Mouse (Mus musculus) limb, embryonic 13.5 days (tissue): Measurements from ENCODE around the gene Cys1. TPM values are rescaled to one million over a fixed set of nuclear protein-coding genes. Genes with fewer than 3 reads are reported as not detected.

ENCODE experiments used
- ATAC-seq: fragments of 200-750 bp; cut with Nextera tagmentation; 2 replicates; pipeline ENCODE4 v1.8.0; 2017; ENCODE audit warnings: low read depth, moderate number of reproducible peaks, moderate TSS enrichment; ENCODE audit not compliant: low FRiP score
- H3K27ac ChIP-seq: fragments of 300-500 bp; sonication (generic); 2 replicates; pipeline ENCODE4 v1.5.1; 2015; ENCODE audit warnings: inconsistent platforms, mild to moderate bottlenecking, moderate library complexity
- H3K27me3 ChIP-seq: fragments of 300-500 bp; sonication (generic); 2 replicates; pipeline ENCODE4 v1.6.1; 2015; ENCODE audit warnings: mild to moderate bottlenecking, inconsistent platforms
- H3K36me3 ChIP-seq: fragments of 300-500 bp; sonication (generic); 2 replicates; pipeline ENCODE4 v1.6.1; 2015; ENCODE audit warnings: inconsistent platforms, mild to moderate bottlenecking, moderate library complexity
- H3K4me1 ChIP-seq: fragments of 300-500 bp; sonication (generic); 2 replicates; pipeline ENCODE4 v1.6.1; 2015; ENCODE audit warnings: inconsistent platforms
- H3K4me2 ChIP-seq: fragments of 300-500 bp; sonication (generic); replicated peaks from 2 replicates; pipeline ENCODE4 v1.6.1; 2015; ENCODE audit warnings: inconsistent platforms, mild to moderate bottlenecking, moderate library complexity
- H3K4me3 ChIP-seq: fragments of 300-500 bp; sonication (generic); 2 replicates; pipeline ENCODE4 v1.5.1; 2015; ENCODE audit warnings: moderate library complexity, mild to moderate bottlenecking, inconsistent platforms
- H3K9ac ChIP-seq: fragments of 300-500 bp; sonication (generic); 2 replicates; pipeline ENCODE4 v1.6.1; 2015; ENCODE audit warnings: mild to moderate bottlenecking, inconsistent platforms
- H3K9me3 ChIP-seq: fragments of 300-500 bp; sonication (generic); 2 replicates; pipeline ENCODE4 v1.6.1; 2016; ENCODE audit warnings: inconsistent platforms
- WGBS: fragments of 180-500 bp; shearing (Covaris S2); methylation state at CpG from one replicate; pipeline ENCODE4 v1.1.7; 2015; 5-methylcytosine and 5-hydroxymethylcytosine counted together
- polyA plus RNA-seq: library from polyadenylated mRNA; unstranded; fragments of >200 nt; fragmentation: Nextera tagmentation; extraction: Ambion mirVana; gene quantifications from 2 replicates; pipeline ENCODE4 v1.2.1, GENCODE M21; 2015

The Cys1 gene
- polyA plus RNA-seq, 1 experiment from 2014 or later: 3.2 TPM

DNA sequence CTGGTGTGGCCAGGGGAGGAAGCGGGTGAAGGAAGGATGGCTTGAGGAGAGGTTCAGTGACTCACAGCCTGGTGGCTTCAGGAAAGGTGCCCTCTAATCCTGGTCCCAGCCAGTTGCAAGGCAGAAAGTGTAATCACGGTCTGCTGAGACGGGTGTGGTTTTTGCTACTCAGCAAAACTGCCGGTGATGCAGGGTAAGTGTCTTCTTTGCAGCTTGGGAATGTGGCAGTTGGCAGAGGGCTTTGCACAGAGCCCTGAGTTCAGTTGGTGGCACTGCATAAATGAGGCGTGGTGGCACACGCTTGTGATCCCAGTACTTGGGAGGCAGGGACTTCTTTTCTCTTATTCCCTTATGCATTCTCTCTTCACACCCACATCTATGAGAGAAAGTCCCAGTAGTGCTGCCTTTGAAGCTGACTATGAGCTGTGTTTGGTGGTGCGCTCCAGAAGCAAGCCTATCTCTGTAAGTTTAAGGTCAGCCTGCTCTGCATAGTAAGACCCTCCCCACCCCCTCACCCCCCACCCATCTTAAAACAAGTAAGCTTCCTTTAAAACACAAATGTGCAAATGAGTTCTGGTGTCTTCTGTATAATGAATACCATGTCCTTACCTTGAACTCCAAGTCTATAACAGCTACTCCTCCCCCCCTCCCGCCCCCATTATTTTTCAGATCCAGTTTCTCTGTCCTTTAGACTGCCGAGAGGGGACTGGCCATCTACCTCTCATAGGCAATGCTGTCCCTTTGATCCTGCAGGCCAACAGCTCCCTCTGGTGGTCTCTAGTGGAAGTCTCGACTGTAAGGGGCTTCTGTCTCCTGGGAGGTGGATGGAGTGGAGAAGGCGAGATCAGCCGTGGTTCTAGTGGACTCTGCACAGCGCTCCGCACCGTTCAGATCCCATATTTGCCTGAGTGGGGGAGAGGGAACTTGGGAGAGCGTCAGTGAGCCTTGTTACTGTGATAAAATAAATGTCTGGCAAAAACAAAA, 15.2 kb upstream of the Cys1 start:
- Histone ChIP-seq H3K4me2 (0 out of 2 replicates have a peak overlapping the region, but pooled peaks have one; percentile 32), H3K9ac (no peak overlapping the region), H3K27ac (no peak overlapping the region), H3K9me3 (no peaks in the 10 kb centered on the region), H3K4me3 (no peak overlapping the region), H3K4me1 (no peaks in the 10 kb centered on the region), H3K27me3 (0 out of 2 replicates have a peak, but pooled peaks cover 4% of the 10 kb centered on the region), H3K36me3 (no peaks in the 10 kb centered on the region)
- ATAC-seq: peak; percentile 78
- WGBS: 40% methylated on average over 16 of the region's 16 CpGs

- 82% methylated on average over 3 of the region's 3 CpGs for WGBS
- H3K9me3 ChIP-seq: no peaks in the 10 kb centered on the region
These were observed 8.7 kb upstream of the Cys1 start for GRCm38 (mm10) chr12:24690351-24690750.

DNA sequence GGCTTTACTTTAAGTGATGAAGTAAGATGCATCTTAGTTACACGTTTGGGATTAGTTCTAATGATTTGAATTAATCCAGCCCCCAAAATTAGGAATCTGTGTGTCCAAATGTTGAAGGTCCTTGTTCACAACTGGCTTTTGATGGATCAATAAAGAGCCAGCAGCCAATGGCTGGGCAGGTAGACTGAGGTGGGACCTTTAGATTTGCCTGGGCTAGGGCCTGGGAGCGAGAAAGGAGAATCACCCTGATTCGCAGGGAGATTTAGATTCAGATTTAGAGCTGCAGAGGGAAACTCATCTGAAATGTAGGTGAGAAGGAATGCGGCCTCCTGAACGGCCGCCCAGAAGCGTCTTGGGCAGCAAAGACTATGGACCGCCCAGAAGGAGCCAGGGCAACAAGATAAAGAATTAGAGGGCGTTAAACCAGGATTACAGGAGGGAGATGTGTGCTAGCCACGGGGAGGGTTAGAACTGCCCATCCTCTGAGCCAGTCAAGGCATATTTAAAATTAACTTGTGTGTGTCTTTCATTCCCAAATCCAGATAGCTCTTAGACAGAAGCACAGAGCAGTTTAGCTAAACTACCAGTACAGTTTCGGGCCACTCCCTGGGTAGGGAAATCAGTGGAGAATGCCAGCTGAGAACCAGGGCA, 5.2 kb upstream of the Cys1 start:
- no peak for ATAC-seq
- H3K27ac ChIP-seq: no peak overlapping the region
- H3K9ac ChIP-seq: no peak overlapping the region
- H3K9me3 ChIP-seq: no peaks in the 10 kb centered on the region
- peaks cover 9% of the 10 kb centered on the region for H3K4me1 ChIP-seq
- H3K36me3 ChIP-seq: no peaks in the 10 kb centered on the region
- peaks cover 27% of the 10 kb centered on the region for H3K27me3 ChIP-seq
- no peak overlapping the region for H3K4me3 ChIP-seq
- H3K4me2 ChIP-seq: no peak overlapping the region
- WGBS: 74% methylated on average over 11 of the region's 11 CpGs

More at GRCm38 (mm10) chr12:24690351-24690750, 8.7 kb upstream of the Cys1 start:
- Histone ChIP-seq H3K4me1 (no peaks in the 10 kb centered on the region), H3K4me3 (no peak overlapping the region), H3K9ac (no peak overlapping the region), H3K36me3 (no peaks in the 10 kb centered on the region), H3K27me3 (0 out of 2 replicates have a peak, but pooled peaks cover 1% of the 10 kb centered on the region), H3K27ac (no peak overlapping the region), H3K4me2 (no peak overlapping the region)
- ATAC-seq: no peak

DNA sequence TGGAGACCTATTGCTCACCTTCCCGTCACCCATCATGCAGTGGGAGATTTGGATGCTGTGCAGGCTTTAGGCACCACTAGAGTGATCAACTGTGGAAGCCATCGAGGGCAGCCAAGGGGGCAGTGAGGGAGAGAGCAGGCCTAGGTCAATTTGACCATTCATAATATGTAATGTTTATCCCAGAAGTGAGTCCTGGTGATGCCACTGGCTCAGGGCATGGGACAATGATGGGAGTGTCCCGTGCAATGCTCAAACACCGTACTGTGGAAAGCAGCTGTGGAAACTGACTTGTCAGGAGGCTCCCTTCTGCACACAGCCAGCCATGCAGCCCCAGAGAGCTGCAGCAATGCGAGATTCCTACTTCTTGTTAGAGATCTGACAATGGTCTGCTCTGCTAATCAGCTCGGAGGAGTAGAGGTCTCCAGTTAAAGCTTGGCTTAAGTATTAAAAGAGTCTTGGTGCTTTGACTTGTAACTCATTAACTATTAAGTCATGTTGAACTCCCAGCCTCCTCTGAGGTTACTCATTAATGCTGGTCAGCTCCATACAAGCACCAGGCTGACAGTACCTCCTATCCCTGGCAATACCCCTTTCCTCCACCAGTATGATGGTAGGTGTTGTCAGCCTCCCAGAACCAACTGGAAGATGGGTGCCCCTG, 4.6 kb upstream of the Cys1 start:
- H3K9ac ChIP-seq: no peak overlapping the region
- H3K9me3 ChIP-seq: no peaks in the 10 kb centered on the region
- no peaks in the 10 kb centered on the region for H3K36me3 ChIP-seq
- no peak overlapping the region for H3K27ac ChIP-seq
- WGBS: 77% methylated on average over 6 of the region's 6 CpGs
- peaks cover 34% of the 10 kb centered on the region for H3K27me3 ChIP-seq
- peaks cover 16% of the 10 kb centered on the region for H3K4me1 ChIP-seq
- ATAC-seq: no peak
- H3K4me3 ChIP-seq: no peak overlapping the region
- no peak overlapping the region for H3K4me2 ChIP-seq

- no peak for ATAC-seq
- Histone ChIP-seq H3K9me3 (no peaks in the 10 kb centered on the region), H3K27ac (no peak overlapping the region), H3K4me1 (peaks cover 27% of the 10 kb centered on the region), H3K36me3 (no peaks in the 10 kb centered on the region), H3K9ac (no peak overlapping the region), H3K27me3 (peaks cover 60% of the 10 kb centered on the region), H3K4me2 (no peak overlapping the region), H3K4me3 (no peak overlapping the region)
- WGBS: 68% methylated on average over 7 of the region's 7 CpGs
These were observed 1.8 kb upstream of the Cys1 start for GRCm38 (mm10) chr12:24683461-24683860.

DNA sequence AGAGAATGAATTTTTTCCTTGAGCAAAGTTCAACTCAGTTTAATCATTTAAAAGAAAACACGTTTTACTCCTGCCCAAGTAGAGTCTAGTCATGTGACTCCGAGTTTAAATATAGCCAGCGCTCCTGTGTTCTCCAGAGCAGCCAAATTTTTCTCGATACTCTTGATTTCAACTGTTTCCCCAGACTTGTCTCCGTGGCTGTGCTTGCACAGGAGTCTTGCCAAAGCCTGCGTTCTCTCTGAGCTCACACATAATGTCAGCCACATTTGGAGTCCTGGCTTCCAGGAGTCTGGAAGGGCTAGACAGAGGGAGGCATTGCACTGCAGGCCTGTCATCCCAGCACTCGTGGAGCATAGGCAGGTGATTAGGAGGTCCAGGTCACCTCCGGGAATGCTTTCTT, 950 bp upstream of the Cys1 start:
- H3K27me3 ChIP-seq: peaks cover 60% of the 10 kb centered on the region
- WGBS: 37% methylated on average over 8 of the region's 8 CpGs
- peak; percentile 49; the same call in 1 of the 2 replicates for ATAC-seq

DNA sequence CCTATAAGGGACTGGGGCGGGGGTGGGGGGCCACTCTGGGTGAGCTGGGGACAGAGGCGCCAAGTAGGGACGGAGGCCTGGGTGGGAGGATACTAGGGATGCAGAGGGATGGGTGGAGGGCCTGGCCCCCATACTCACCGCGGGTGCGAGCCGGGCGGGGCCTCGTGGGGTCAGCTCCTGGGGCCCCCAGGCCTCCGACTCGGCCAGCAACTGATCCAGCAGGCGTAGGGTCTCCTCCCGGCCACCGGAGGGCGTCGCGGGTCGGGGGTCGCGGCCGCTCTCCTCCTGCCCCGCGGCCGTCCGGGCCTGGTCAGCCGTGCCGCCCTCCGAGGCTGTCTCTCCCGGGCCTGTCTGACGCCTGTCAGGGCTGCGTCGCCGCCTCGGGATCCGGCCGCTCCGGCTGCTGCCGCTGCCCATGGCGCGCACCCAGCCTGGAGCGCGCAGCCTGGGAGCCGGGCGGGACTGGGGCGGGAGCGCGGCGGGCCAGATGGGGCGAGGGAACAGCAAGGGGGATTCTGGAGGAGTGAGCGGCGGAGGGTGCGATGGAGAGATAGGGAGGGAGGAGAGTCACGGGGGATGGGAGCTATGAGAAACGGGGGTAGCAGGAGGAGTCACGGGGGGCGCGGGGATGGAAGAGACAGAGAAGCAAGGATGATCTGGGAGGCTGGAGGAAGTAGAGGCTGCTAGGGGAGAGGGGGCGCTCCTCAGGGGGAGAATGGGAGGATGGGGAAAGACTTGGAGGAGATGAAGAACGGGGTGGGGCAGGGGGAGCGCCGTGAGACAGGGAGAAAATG, 924 bp downstream of the Cys1 start:
- H3K4me2 ChIP-seq: peak overlapping the region; percentile 94
- peak; percentile 56 for ATAC-seq
- peak overlapping the region; percentile 79 for H3K9ac ChIP-seq
- 1% methylated on average over 54 of the region's 61 CpGs for WGBS
- H3K27me3 ChIP-seq: peaks cover 60% of the 10 kb centered on the region
- H3K36me3 ChIP-seq: no peaks in the 10 kb centered on the region
- H3K27ac ChIP-seq: no peak overlapping the region; the same call in 1 of the 2 replicates
- peaks cover 27% of the 10 kb centered on the region for H3K4me1 ChIP-seq
- H3K4me3 ChIP-seq: peak overlapping the region; percentile 63
- H3K9me3 ChIP-seq: no peaks in the 10 kb centered on the region

More for the DNA sequence above, 950 bp upstream of the Cys1 start:
- Histone ChIP-seq H3K9me3 (no peaks in the 10 kb centered on the region), H3K4me3 (no peak overlapping the region), H3K4me2 (no peak overlapping the region), H3K9ac (no peak overlapping the region), H3K27ac (peak overlapping the region; percentile 61; the same call in 1 of the 2 replicates), H3K4me1 (peaks cover 27% of the 10 kb centered on the region), H3K36me3 (no peaks in the 10 kb centered on the region)

- WGBS: 15% methylated on average over 9 of the region's 9 CpGs
- peaks cover 56% of the 10 kb centered on the region for H3K27me3 ChIP-seq
These were observed 1.5 kb downstream of the Cys1 start for GRCm38 (mm10) chr12:24680096-24680491.

GRCm38 (mm10) chr12:24662131-24662530, 19.5 kb downstream of the Cys1 start:
- Histone ChIP-seq H3K4me3 (no peak overlapping the region), H3K9me3 (no peaks in the 10 kb centered on the region), H3K4me1 (0 out of 2 replicates have a peak, but pooled peaks cover 3% of the 10 kb centered on the region), H3K9ac (no peak overlapping the region), H3K36me3 (peaks cover 48% of the 10 kb centered on the region), H3K27me3 (no peaks in the 10 kb centered on the region), H3K27ac (no peak overlapping the region), H3K4me2 (no peak overlapping the region)
- ATAC-seq: no peak
- 84% methylated on average over 5 of the region's 5 CpGs for WGBS

More at GRCm38 (mm10) chr12:24680096-24680491, 1.5 kb downstream of the Cys1 start:
- H3K9ac ChIP-seq: peak overlapping the region; percentile 79
- H3K4me3 ChIP-seq: peak overlapping the region; percentile 63
- no peak overlapping the region; the same call in 1 of the 2 replicates for H3K27ac ChIP-seq
- no peak; the same call in 1 of the 2 replicates for ATAC-seq
- H3K4me2 ChIP-seq: peak overlapping the region; percentile 94
- H3K4me1 ChIP-seq: peaks cover 27% of the 10 kb centered on the region
- H3K36me3 ChIP-seq: no peaks in the 10 kb centered on the region
- no peaks in the 10 kb centered on the region for H3K9me3 ChIP-seq

DNA sequence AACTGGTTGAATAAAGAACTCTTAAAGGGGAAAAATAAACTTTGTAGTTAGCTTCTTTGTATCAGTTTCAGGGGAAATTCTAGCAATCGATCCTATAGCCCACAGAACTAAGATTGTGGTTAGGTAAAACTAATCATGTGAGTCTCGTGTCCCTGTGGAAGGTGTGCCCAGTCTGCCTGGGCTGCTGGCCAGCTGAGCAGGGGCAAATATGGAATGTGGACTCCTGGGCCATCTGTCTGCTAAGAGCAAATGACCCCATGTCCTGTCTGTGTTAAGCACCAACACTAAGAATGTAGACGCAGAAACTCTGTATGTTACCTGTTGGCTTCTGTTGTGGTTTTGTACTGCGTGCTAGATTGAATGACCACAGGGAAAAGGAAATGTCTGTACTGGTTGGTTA, 20.5 kb downstream of the Cys1 start:
- no peak overlapping the region for H3K9ac ChIP-seq
- peaks cover 12% of the 10 kb centered on the region for H3K4me1 ChIP-seq
- WGBS: 72% methylated on average over 4 of the region's 4 CpGs
- no peaks in the 10 kb centered on the region for H3K27me3 ChIP-seq
- no peaks in the 10 kb centered on the region for H3K9me3 ChIP-seq
- no peak overlapping the region for H3K27ac ChIP-seq
- H3K36me3 ChIP-seq: peaks cover 57% of the 10 kb centered on the region
- no peak overlapping the region for H3K4me2 ChIP-seq
- no peak for ATAC-seq
- H3K4me3 ChIP-seq: no peak overlapping the region

GRCm38 (mm10) chr12:24659923-24660322, 21.7 kb downstream of the Cys1 start:
- Histone ChIP-seq H3K27me3 (no peaks in the 10 kb centered on the region), H3K9ac (no peak overlapping the region), H3K36me3 (peaks cover 69% of the 10 kb centered on the region), H3K4me3 (no peak overlapping the region), H3K4me2 (no peak overlapping the region), H3K4me1 (peaks cover 19% of the 10 kb centered on the region), H3K9me3 (no peaks in the 10 kb centered on the region), H3K27ac (no peak overlapping the region)
- 93% methylated on average over 9 of the region's 9 CpGs for WGBS
- no peak for ATAC-seq
